Mouse (Mus musculus): ENCODE results near the gene B3gnt4. TPM values are rescaled to one million over a fixed set of nuclear protein-coding genes. Genes with fewer than 3 reads are reported as not detected.

Gene B3gnt4
- under 1 TPM in 1 of 2 experiments, not detected in 1; 0.20 TPM for polyA plus RNA-seq (2017; shearing (Covaris generic))

GRCm38 (mm10) chr5:123510160-123510559 is at the start of gene B3gnt4:
B3gnt4 (plus strand) TSS chr5:123510460.

GRCm38 (mm10) chr5:123489112-123489785 is 21.0 kb upstream of the B3gnt4 start, which contains the start of the genes Lrrc43 and Il31:
Lrrc43 (plus strand) TSS chr5:123489305.
Il31 (minus strand) TSS chr5:123489489.

GRCm38 (mm10) chr5:123523692-123524392 is 13.6 kb downstream of the B3gnt4 start, which contains the start of gene Diablo:
Diablo (minus strand) TSS chr5:123524176.

DNA sequence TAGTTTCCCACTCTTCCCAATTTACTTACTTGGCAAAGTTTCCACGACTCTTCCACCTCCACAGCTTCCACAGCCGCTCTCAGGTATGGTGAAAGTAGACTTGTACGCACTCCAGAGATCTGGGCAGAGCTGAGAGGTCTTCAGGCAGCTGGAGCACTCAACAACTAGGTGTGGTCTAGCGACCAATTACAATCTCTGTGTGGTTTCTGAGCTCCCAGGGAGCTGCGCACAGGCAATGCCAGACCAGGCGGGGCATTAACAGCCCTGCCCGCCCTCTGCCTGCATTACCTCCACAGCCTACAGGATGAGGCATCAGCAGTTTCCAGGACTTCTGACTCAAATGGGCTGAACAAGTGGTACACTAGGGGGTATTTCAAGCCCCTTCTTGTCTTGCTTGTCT is 15.0 kb downstream of the B3gnt4 start, which contains the start of gene Gm49027:
Gm49027 (minus strand) TSS at position 208 of the 400 bp plus-strand sequence.

Other genes starting within 250 kb of the B3gnt4 start
- 1 to 10 TPM; 6.6 to 7.8 TPM for gene Bcl7a, start 166.6 kb upstream of the B3gnt4 start, polyA plus RNA-seq (2017; shearing (Covaris generic))
- 10 to 100 TPM; 62.4 to 64.5 TPM for gene Mlxip, start 115.7 kb upstream of the B3gnt4 start, polyA plus RNA-seq (2017; shearing (Covaris generic))
- not detected for gene Lrrc43, start 21.2 kb upstream of the B3gnt4 start, polyA plus RNA-seq (2017; shearing (Covaris generic))
- gene Il31, start 21.0 kb upstream of the B3gnt4 start, polyA plus RNA-seq (2017; shearing (Covaris generic)) = not detected
- 100 to 1,000 TPM; 102 to 113 TPM for gene Diablo, start 13.7 kb downstream of the B3gnt4 start, polyA plus RNA-seq (2017; shearing (Covaris generic))
- under 1 TPM in 1 of 2 experiments, not detected in 1; 0.19 TPM for gene Gm49027, start 15.0 kb downstream of the B3gnt4 start, polyA plus RNA-seq (2017; shearing (Covaris generic))
- gene Vps33a, start 62.6 kb downstream of the B3gnt4 start, polyA plus RNA-seq (2017; shearing (Covaris generic)) = 10 to 100 TPM; 36.7 to 38.3 TPM
- 100 to 1,000 TPM in 1 of 2 experiments, 10 to 100 TPM in 1; 88.3 to 119 TPM for gene Clip1, start 174.2 kb downstream of the B3gnt4 start, polyA plus RNA-seq (2017; shearing (Covaris generic))
- gene Zcchc8, start 210.6 kb downstream of the B3gnt4 start, polyA plus RNA-seq (2017; shearing (Covaris generic)) = 100 to 1,000 TPM in 1 of 2 experiments, 10 to 100 TPM in 1; 92.3 to 117 TPM
- gene Rsrc2, start 239.0 kb downstream of the B3gnt4 start, polyA plus RNA-seq (2017; shearing (Covaris generic)) = 100 to 1,000 TPM; 161 to 183 TPM
- 1 to 10 TPM in 1 of 2 experiments, under 1 TPM in 1; 0.77 to 5.2 TPM for gene Kntc1, start 239.3 kb downstream of the B3gnt4 start, polyA plus RNA-seq (2017; shearing (Covaris generic))